Mouse (Mus musculus): ENCODE measurements at regions not wholly inside any gene's neighbourhood (a gene's known extent, or its start where the extent isn't known, plus 50 kb on each side); places are given as distances from the start of the nearest gene placed in this dataset.

GRCm38 (mm10) chr14:97586962-97587361, 582.6 kb downstream of the Dach1 start:
- TF ChIP-seq EP300 (optimal IDR thresholded peaks at IDR 0.05) (no peak), CTCF (IDR thresholded peaks at IDR 0.05; ENCODE audit: low read depth) (peak; percentile 77)
